Mouse (Mus musculus): Measurements from ENCODE around the gene Zfp668. TPM values are rescaled to one million over a fixed set of nuclear protein-coding genes. Genes with fewer than 3 reads are reported as not detected.

Zfp668 gene
- 1 to 10 TPM; 4.6 to 4.9 TPM for total RNA-seq (2021)
- long read RNA-seq, experiment 1, full-length matches to known transcripts, result 2 of 6 reads
- long read RNA-seq, experiment 1, partial matches to known transcripts, result 2 of 6 reads
- long read RNA-seq, experiment 1, other reads (novel, unspliced or antisense), result 2 of 6 reads
- long read RNA-seq, experiment 2, full-length matches to known transcripts, result 4 of 6 reads
- long read RNA-seq, experiment 2, partial matches to known transcripts, result 0 of 6 reads
- long read RNA-seq, experiment 2, other reads (novel, unspliced or antisense), result 2 of 6 reads

DNA sequence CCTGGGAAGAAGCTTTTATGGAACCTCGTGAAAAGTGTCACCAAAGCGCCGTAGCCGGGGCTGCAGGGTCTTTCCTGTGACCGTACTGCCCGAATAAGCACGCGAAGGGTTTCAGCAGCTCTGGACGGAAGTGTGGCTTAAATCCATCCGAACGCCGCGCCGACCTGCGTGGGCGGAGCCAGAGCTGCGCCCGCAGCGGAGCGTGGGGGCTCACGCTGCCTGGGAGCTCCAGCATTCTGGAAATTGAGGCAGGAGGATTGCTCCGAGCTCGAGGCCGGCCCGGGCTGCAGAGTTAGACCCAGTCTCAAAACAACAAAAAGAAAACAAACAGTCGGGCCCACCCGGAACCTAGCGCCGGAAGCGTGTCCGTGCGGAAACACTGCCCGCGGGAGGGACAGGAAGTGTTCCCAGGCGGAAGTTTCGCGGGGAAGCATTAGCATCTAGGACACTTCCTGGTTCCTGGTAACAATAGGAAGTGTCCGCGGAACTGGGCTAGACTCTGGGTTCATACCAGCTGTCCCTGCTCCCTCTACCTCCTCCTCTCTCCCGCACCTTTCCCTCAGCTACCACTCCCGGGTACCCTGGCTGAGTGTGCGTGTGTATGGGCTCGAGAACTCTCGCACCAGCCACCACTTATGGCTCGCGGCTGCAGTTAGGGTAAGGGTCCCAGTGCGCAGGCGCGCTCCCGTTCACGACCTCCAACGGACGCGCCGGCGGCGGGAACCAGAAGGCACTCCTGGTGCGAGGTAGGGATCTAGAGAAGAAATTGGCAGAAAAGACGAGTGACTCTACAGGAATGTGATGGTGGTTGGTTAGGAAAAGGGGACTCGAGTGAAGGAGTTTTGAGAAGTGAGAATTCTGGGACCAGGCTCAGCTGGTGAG is at the start of gene Zfp668:
Zfp668 (minus strand) TSS at position 362 of the 882 bp plus-strand sequence.
- intact Hi-C loops (cut with DNase I; ENCODE audit: low total_unique reads), result no loop called here
- peak; percentile 91 for DNase-seq

DNA sequence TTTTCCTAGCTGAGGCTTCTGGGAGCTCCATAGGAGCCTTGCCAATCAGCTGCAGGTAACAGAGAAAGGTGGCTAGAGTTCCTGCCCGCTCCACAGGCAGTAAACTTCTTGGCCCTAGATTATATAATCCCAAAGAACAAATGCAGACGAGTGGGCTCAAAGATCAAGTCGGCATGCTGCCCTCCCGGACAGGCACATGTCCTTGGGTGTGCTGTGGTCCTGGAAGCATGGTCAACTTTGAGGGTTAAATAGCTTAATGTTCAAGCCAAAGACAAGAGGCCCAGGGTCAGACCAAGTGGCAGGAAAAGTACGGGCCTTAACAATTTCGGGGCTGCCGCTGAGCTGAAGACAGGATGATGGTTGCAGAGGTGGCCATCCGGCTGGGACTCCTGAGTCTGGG is 49.4 kb upstream of the Zfp668 start:
- no peak for DNase-seq
- intact Hi-C loops (cut with DNase I; ENCODE audit: low total_unique reads), result no loop called here

DNA sequence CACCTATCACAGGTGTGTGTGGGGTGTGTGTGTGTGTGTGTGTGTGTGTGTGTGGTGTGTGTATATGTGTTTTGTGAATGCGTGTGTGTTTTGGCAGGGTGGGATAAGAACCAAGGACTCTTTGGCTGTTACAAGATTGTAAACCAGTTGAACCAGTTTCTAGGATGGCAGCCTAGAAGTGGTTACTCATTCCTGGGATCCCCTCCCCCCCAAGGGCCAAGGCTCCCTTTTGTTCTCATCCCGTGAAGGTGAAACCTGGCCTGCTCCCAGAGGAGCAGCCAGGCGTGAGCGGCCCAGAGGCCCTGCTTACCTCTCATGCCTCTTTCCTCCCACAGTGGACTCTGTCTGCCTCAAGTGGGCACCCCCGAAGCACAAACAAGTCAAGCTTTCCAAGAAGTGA is 48.6 kb upstream of the Zfp668 start:
- intact Hi-C loops (cut with DNase I; ENCODE audit: low total_unique reads), result no loop called here
- no peak for DNase-seq

DNA sequence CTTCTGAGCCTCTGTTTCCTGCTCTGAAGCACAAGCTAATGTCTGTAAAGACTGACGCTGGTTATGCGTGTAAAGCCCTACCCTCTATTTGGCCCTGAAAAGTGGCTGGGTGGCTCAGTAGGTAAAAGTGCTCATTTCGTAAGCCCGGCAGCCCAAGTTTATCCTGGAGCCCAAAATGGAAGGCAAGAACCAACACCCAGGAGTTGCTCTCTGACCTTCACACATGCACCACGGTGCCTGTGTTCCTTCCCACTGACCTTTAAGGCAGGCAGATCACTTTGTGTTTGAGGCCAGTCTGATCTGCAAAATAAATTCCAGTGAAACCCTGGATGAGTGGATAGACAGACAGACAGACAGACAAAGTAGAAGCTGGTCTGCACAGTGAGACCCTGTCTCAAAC is 47.1 kb upstream of the Zfp668 start:
- intact Hi-C loops (cut with DNase I; ENCODE audit: low total_unique reads), result no loop called here
- DNase-seq, result no peak

DNA sequence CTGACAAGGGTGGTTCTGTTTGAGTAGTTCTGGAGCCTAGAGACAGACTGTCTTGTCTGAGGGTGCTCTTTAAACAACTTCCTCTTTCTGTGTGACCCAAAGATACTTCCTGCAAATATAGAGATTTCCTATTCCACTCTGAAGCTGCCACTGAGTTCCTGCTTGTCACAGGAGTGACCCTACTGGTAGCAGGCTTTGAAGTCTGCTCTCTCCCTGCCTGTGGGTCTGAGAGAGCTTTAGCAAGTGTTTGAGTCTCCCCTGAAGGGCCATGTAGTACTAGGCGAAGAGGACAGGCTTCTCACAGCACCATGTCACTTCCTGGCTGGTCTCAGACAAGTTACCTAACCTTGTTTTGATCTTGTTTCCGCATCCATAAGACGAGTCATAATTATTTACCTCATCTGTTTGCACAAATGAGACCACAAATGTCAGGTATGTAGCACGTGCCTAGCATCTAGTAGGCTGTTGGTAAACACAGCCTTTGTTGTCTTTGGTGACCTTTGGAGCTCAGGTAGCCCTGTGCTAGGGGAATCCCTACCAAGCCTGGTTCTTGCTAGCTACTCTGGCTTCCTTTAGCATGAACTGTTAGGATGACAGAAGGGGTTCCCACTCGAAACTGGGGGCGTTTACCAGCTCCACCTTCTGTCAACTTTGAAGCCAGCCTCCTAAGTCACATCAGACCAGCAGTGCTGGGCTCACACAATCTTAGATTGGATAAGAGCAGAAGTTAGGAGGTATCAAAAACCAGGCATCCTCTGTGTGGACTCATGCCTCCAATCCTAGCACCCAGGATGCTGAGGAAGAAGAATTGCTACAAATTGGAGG is 46.0 kb upstream of the Zfp668 start:
- no peak for DNase-seq
- intact Hi-C loops (cut with DNase I; ENCODE audit: low total_unique reads), result no loop called here

DNA sequence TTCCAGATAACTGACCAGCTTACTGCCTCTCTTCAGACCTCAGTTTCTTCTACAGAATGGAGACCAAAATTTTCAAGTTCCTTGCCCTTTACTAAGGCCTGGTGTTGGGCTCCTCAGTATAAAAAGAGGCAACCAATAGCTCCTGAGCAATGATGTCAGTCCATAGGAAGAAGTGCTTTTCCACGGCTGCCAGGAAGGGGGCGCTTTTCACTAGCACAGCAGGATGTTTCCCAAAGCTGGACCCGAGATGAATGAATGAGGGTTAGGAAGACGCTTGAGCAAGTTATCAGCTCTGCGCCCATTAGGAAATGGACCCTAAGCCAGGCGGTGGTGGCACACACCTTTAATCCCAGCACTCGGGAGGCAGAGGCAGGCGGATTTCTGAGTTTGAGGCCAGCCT is 44.9 kb upstream of the Zfp668 start:
- no peak for DNase-seq
- intact Hi-C loops (cut with DNase I; ENCODE audit: low total_unique reads), result no loop called here

DNA sequence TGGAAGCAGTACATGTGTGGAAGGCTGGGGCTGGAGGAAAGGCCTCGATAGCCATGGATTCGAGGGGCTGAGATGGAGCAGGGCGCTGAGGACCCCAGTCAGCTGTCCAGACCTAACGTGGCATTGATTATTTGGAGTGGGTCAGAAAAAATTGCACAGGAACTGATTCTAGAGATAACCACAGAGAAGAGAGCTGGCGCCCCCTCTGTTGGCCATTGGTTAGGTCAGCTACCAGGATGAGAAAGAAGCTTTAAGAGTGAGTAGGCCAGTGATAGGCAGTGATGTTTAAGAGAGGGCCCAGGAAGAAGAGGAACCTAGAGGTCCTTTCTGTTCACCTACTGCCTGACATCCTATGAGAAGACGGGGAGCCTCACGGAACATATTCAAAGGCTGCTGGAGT is 42.7 kb upstream of the Zfp668 start:
- intact Hi-C loops (cut with DNase I; ENCODE audit: low total_unique reads), result no loop called here
- DNase-seq, result no peak

DNA sequence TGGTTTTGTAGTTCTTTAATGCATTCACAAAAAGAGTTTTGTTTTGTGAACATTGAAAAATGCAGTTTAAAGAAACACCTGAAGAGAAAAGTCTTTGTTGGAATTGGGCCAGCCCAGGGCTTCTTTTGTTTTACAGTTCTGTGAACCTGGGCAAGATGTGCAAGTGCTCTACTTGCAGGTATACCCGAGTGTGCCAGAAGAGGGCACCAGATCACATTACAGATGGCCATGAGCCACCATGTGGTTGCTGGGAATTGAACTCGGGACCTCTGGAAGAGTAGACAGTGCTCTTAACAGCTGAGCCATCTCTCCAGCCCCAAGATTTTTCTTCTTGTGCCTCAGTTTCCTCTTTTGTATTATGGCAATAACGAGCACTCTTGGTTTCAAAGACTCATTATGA is 41.6 kb upstream of the Zfp668 start:
- no peak for DNase-seq
- intact Hi-C loops (cut with DNase I; ENCODE audit: low total_unique reads), result no loop called here

DNA sequence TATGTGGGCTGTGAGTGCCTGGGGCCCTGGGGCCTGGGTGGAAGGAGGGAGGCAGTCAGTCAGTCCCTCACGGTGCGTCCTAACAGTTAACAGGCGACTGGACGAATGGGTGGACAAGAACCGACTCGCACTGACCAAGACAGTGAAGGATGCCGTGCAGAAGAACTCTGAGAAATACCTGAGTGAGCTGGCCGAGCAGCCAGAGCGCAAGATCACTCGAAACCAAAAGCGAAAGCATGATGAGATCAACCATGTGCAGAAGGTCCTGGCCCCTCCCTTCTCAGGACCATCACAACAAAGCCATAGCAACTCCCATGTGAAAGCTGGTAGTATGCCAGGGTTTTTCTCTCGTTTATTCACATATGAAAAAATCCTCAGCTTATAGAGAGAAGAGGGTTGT is 38.7 kb upstream of the Zfp668 start:
- DNase-seq, result no peak
- intact Hi-C loops (cut with DNase I; ENCODE audit: low total_unique reads), result no loop called here

DNA sequence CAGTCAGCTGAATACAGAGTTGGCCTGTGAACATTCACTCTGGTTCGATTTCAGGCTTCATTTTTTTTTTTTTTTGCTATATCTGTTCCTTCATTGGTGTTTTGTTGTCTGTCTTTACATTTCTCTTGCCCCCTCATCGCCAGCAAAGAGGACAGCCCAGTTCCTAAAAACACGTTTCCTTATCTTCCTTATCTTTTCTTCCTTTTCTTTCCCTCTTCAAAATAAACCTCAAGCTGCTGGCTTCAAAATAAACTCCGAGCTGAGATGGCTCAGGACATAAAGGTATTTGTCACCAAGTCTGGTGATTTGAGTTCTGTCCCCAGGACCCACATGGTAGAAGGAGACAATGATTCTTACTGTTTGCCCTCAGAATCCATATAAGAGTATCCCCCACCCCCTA is 36.3 kb upstream of the Zfp668 start:
- intact Hi-C loops (cut with DNase I; ENCODE audit: low total_unique reads), result no loop called here
- DNase-seq, result no peak

DNA sequence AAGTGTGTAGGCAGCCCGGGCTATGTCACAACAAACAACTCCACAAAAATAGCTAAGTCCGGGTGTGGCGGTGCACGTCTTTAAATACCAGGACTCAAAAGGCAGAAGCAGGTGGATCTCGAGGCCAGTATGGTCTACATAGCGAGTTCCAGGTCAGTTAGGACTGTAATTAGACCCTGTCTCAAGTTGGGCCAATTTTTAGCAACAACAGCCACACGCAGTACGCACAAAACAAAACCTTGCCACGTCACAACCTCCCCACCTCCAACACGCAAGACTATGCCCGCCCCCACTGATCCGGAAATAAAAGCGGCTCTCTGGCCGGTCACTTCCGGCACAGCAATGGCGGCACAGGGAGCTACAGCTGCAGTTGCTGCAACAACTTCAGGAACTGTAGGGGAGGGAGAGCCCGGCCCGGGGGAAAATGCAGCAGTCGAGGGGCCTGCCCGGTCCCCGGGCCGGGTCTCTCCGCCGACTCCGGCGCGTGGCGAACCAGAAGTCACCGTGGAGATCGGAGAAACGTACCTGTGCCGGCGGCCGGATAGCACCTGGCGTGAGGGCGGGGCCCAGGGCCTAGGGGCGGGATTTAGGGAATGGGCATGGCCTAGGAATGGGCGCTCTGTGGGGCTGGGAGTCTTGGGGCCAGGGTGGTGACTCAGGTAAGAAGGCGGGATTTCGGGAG is 35.7 kb upstream of the Zfp668 start, which contains the start of gene Kat8:
Kat8 (plus strand) TSS at position 327 of the 682 bp plus-strand sequence.
- intact Hi-C loops (cut with DNase I; ENCODE audit: low total_unique reads), result no loop called here
- peak; percentile 89 for DNase-seq

DNA sequence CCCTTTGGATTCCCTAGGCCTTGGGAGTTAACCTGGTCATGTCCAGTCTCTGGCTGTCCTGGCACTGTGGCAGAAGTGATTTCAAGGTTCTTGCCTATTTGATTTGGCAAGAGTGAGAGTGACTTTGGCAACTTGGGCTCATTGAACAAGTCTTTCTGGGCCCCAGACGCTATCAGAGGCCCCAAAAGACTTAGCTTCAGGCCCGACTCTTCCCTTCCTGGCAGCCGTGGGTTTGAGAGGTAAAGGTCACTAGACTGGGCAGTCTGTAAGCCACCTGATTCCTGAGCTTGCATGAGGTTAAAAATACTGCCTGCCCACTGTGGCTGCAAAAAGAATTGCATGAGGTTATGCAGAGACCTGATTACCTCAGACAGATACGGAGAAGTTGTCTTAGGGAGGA is 32.0 kb upstream of the Zfp668 start:
- DNase-seq, result no peak
- intact Hi-C loops (cut with DNase I; ENCODE audit: low total_unique reads), result no loop called here

DNA sequence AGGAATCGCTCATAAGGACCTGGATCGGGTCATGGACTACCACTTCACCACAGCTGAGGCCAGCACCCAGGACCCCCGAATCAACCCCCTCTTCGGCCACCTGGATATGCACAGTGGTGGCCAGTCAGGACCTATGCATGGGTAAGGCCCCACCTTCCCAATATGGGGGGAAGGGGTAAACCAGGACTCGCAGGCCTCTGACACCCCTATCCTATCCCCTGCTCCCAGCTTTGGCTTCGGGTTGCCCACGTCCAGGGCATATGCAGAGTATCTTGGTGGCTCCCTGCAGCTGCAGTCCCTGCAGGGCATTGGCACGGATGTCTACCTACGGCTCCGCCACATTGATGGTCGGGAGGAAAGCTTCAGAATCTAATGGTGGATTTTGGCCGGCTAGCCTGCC is 31.3 kb upstream of the Zfp668 start:
- no peak for DNase-seq
- intact Hi-C loops (cut with DNase I; ENCODE audit: low total_unique reads), result no loop called here

DNA sequence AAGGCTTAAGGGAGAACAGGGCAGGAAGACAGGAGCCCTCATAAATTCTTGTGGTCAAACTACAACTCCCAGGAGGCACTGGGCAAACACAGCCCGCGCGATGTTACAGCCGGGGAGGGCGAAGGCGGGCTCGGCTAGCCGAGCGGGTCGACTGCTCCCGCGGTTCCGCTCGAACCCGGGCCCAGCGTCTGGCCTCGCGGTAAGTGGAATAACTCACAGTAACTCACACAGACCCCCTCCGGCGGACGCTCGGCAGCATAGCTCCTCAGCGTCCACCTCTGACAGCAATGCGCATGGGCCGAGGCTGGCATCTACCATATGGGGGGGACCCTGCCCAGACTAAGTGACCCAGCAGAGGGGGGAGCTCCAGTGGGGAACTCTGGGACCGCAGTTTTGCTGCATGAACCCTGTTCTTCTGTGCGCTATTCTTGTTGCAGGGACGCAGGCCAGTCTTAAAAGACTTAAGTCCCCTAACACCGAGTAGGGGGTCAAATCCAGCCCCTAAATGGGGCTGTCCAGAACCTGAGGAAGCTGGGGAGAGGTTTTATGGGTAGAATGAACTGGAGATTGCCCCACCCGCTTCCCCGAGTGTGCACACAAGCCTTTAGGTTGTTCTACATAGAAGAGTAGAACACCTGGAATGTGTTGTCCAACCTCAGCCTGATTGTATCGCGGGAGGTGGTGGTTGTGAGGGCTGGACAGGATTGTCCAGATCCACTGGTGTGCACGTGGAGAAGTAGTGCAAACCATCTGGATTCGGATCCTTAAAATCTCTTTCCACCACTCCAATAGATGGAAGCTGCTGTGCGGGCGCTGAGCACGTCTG is 27.6 kb upstream of the Zfp668 start, which contains the start of gene Bckdk:
Bckdk (plus strand) TSS at position 112 of the 826 bp plus-strand sequence.
- intact Hi-C loops (cut with DNase I; ENCODE audit: low total_unique reads), result no loop called here

DNA sequence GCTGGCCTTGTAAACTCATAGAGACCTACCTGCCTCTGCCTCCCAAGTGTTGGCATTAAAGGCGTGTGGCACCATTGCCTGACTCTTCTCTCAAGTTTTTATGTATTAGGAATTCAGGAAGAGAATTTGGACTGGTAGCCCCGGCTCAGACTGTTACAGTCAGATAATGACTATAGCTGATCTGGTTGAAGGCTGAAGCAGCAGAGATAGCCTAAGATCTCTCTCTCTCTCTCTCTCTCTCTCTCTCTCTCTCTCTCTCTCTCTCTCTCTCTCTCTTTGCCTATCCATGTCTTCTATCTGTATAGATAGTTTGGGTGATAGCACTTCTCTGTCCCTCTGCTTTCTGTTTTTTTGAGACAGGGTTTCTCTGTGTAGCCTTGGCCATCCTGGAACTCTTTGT is 25.1 kb upstream of the Zfp668 start:
- DNase-seq, result no peak
- intact Hi-C loops (cut with DNase I; ENCODE audit: low total_unique reads), result no loop called here

More for the DNA sequence above, 27.6 kb upstream of the Zfp668 start, which contains the start of gene Bckdk:
- peak; percentile 82 for DNase-seq

DNA sequence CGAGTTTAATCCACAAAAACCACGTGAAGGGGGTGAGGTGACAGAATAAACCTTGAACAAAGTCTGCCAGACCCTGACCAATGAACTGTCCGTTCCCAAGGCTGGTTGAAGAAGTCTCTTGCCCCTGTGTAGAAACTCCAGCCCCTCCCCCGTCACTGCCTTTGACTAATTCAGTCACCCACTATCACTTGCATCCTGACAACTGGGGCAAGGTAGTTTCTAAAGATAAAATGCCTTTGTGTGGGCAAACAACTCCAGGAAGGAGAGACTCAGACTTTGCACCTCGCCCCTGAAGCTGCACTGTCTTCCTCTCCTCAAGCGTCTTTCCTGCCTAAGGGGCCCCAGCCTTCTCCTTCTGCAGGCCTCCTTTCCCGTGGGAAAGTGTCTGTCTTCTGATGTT is 23.4 kb upstream of the Zfp668 start:
- DNase-seq, result no peak
- intact Hi-C loops (cut with DNase I; ENCODE audit: low total_unique reads), result no loop called here

DNA sequence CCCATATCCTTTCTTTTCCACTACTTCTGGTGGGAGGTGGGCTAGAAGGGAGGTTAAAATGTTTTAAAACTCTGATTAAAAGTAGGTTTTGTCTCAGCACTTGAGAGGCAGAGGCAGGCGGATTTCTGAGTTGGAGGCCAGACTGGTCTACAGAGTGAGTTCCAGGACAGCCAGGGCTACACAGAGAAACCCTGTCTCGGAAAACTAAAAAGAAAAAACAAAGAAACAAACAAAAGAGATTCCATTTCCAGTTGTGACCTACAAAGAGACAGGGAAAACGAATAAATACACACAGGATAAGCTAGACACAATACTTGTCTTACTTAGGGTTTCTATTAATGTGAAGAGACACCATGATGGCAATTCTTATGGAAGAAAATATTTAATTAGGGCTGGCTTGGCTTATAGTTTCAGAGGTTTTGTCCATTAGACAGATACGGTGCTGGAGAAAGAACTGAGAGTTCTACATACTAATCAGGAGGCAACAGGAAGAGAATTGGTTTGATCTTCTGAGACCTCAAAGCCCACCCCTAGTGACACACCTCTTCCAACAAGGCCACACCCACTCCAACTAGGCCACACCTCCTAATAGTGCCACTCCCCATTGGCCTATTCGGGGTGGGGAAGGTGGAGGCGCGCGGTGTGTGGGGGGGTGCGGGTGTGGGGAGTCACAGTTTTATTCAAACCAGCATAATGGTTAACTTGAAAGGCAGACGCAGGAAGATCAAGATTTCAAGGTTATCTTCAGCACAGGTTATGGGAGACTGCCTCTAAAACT is 21.7 kb upstream of the Zfp668 start:
- intact Hi-C loops (cut with DNase I; ENCODE audit: low total_unique reads), result no loop called here
- no peak for DNase-seq

DNA sequence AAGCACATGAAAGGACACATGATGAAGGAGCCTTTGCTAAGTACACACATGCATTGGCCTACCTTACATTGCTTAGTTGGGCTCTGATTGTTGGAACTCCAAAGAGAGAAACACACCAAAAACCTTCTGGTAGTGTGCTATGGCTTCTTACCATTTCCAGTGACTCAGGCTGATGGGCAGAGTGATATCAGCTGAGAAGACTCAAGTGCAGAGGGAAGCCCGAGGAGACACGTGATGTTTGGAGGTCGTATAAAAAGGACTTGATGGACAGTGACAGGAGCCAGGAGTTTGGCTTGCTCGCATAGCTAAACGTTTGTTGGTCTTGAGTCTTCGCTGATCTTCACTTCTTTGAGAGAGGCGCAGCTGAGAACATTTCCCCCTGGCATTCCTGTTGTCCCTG is 20.9 kb upstream of the Zfp668 start:
- intact Hi-C loops (cut with DNase I; ENCODE audit: low total_unique reads), result no loop called here

More for the DNA sequence above, 20.9 kb upstream of the Zfp668 start:
- no peak for DNase-seq

Measured in gastrocnemius, postnatal 14 days (tissue).